Mouse (Mus musculus) embryonic fibroblast, embryonic 13.5 days (primary cell): ENCODE measurements around the gene Gm45713.

Experiments used
- CTCF ChIP-seq: IDR thresholded peaks from 2 replicates; pipeline ENCODE4 v1.5.1; 2011; ENCODE audit warnings: mild to moderate bottlenecking, control low read depth, low read length, moderate library complexity, borderline replicate concordance; ENCODE audit not compliant: insufficient read depth
- POLR2A ChIP-seq: IDR thresholded peaks from 2 replicates; pipeline ENCODE4 v1.6.1; 2011; ENCODE audit warnings: low read depth, mild to moderate bottlenecking, control low read depth, low read length, moderate library complexity

DNA sequence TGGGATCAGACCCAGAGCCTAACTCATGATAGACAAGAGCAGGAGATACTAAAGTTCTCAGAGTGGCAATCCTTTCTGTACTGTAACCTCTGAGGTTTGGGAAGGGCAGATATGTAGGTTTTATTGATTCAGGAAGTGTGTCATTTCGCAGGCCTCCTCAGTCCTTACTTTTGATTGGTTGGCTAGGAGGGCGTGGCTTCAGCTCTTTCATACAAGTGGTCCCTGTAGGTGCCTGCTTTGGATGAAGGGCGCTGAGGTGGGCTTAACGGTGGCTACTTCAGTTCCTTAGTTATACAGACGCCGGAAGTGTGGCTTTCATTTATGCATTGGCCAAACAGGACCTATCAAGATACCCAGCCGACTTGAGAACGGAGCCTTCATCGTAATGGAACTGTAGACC, 19.6 kb upstream of the Gm45713 start:
- TF ChIP-seq POLR2A (no peak; the same call in 1 of the 2 replicates), CTCF (no peak)
